Mouse (Mus musculus): ENCODE measurements around the gene Zfp553. TPM values are rescaled to one million over a fixed set of nuclear protein-coding genes. Genes with fewer than 3 reads are reported as not detected.

Gene Zfp553
- polyA plus RNA-seq (2016; fragmentation: Nextera tagmentation; extraction: Ambion mirVana), result 74.7 and 78.3 TPM in 2 replicates

DNA sequence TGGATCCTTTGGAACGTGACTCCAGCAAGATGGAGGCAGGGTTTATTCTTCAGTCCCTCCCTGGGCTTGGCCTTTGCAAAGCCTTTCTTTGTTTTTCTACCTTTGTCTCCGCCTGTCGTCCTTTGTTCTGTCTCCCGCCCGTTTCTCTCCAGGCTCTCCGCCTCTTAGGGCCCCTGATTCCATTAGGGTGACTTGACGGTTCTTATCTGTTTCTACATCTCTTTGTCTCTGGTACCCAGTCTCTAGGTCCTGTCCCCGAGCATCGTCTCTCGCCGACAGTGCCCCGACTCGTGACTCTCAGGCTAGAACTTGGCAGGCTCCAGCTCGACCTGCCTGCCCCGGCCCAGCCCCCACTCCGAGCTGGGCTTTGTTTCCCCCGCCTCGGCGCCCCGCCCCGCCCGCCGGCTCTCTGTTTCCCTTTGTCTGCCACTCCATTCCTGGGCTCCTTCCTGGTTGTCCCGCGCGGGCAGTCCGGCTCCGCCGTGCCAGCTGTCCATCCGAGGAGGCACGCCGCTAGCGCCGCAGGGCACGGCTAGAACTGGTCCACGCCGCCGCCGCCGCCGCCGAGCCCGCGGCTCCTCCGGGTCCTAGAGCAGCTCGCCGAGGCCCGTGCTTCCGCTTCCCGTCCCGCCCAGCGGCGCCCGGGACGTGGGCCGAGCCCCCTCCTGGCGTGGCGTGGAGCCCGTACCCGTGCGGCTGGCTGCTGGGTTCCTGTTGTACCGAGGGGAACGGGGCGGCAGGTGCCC, at the start of gene Zfp553, which contains the start of gene Sept1:
TSS of gene Zfp553 (plus strand) at position 440 of the 746 bp plus-strand sequence.
TSS of gene Sept1 (minus strand) at position 509 of the 746 bp plus-strand sequence.
- H3K36me3 ChIP-seq (replicated peaks), result peaks cover 73% of the 10 kb centered on the region
- WGBS, result under 1% methylated on average over 64 of the region's 64 CpGs
- no peaks in the 10 kb centered on the region for H3K27me3 ChIP-seq (ENCODE audit: poor library complexity, severe bottlenecking)
- peaks cover 27% of the 10 kb centered on the region for H3K9me3 ChIP-seq
- H3K27ac ChIP-seq, result peak within 1 kb of the TSS; percentile 100
- H3K4me1 ChIP-seq, result peaks cover 39% of the 10 kb centered on the region
- peak; percentile 92 for DNase-seq (ENCODE audit: extremely low spot score, low spot score)
- H3K4me3 ChIP-seq, result peak within 1 kb of the TSS; percentile 73

DNA sequence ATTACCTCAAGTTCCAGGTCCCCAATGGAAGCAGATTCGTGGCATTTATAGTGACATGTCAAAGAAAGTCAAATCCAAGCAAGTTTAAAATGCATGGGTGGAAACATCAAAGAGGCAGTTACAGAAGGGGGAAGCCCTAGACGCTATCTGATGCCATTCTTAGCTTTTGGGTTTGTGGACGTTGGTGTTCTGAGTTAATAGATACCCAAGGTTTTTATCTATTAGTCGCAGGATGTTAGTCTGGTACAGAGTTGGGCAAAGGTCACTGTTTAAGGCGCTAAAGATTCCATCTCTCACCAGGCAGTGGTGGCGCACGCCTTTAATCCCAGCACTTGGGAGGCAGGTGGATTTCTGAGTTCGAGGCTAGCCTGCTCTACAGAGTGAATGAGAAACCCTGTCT, 49.5 kb upstream of the Zfp553 start:
- Histone ChIP-seq H3K4me3 (no peak overlapping the region), H3K27ac (no peak overlapping the region), H3K4me1 (no peaks in the 10 kb centered on the region), H3K27me3 (ENCODE audit: poor library complexity, severe bottlenecking) (no peaks in the 10 kb centered on the region), H3K36me3 (replicated peaks) (no peaks in the 10 kb centered on the region), H3K9me3 (no peaks in the 10 kb centered on the region)
- no peak for DNase-seq (ENCODE audit: extremely low spot score, low spot score)
- WGBS, result 85% methylated on average over 8 of the region's 8 CpGs

DNA sequence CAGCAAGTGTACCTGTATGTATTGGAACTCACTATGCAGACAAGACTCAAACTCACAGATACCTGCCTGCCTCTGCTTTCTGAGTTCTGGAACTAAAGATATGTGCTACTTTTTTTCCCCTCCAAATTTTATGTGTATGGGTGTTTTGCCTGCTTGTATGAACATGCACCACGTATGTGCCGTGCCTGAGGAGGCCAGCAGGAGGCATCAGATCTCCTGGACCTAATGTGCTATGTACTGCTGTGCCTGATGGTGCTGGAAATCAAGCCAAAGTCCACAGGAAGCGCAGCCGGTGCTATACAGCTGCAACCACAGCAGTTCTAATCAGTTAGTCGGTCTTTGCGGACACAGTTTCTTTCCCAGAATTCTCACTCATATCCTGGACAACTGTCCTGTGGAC, 49.0 kb upstream of the Zfp553 start:
- H3K9me3 ChIP-seq, result no peaks in the 10 kb centered on the region

DNA sequence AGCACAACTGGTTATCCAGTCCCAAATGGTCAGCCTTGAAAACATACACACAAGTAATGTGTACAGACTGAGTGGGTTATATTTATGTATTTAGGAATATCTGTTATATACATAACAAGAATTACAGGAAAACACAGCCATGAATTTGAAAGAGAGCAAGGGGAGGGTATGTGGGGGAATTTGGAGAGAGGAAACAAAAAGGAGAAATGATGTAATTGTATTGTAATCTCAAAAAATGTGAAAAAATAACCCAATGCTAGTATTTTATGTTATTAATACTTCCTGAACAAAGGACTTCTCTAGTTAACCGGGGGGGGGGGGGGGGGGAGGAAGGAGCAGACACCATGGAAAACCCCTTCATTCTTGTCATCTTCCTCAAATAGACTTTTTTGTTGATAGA, 48.1 kb upstream of the Zfp553 start:
- Histone ChIP-seq H3K36me3 (replicated peaks) (no peaks in the 10 kb centered on the region), H3K27ac (no peak overlapping the region), H3K27me3 (ENCODE audit: poor library complexity, severe bottlenecking) (no peaks in the 10 kb centered on the region), H3K4me3 (no peak overlapping the region), H3K9me3 (no peaks in the 10 kb centered on the region), H3K4me1 (no peaks in the 10 kb centered on the region)
- WGBS, result 50% methylated on average over 1 of the region's 1 CpGs
- DNase-seq (ENCODE audit: extremely low spot score, low spot score), result no peak

More for the DNA sequence above, 49.0 kb upstream of the Zfp553 start:
- 83% methylated on average over 6 of the region's 6 CpGs for WGBS
- H3K27ac ChIP-seq, result no peak overlapping the region
- no peaks in the 10 kb centered on the region for H3K36me3 ChIP-seq (replicated peaks)
- DNase-seq (ENCODE audit: extremely low spot score, low spot score), result no peak
- H3K27me3 ChIP-seq (ENCODE audit: poor library complexity, severe bottlenecking), result no peaks in the 10 kb centered on the region
- no peak overlapping the region for H3K4me3 ChIP-seq
- no peaks in the 10 kb centered on the region for H3K4me1 ChIP-seq

DNA sequence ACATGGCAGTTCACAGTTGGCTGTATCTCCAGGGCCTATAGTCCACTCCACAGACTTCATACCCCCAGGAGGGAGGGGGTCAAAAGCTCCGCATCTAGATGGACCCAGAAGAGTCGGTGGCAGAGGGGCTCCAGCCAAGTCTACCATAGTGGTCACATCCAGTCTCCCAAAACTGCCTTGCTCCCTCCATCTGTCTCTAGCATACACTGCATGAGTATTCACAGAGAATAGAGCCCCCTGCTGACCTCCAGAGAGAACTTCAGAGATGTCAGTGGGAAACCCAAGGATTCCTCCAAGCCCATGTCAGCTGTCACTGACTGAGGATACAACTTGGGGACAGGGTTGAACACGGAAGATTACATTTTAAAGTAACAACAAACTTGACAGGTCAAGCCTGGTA, 47.3 kb upstream of the Zfp553 start:
- no peak overlapping the region for H3K4me3 ChIP-seq
- H3K27me3 ChIP-seq (ENCODE audit: poor library complexity, severe bottlenecking), result no peaks in the 10 kb centered on the region
- H3K9me3 ChIP-seq, result no peaks in the 10 kb centered on the region
- H3K4me1 ChIP-seq, result no peaks in the 10 kb centered on the region
- H3K36me3 ChIP-seq (replicated peaks), result peaks cover 4% of the 10 kb centered on the region
- no peak overlapping the region for H3K27ac ChIP-seq
- WGBS, result 62% methylated on average over 3 of the region's 3 CpGs
- DNase-seq (ENCODE audit: extremely low spot score, low spot score), result no peak

DNA sequence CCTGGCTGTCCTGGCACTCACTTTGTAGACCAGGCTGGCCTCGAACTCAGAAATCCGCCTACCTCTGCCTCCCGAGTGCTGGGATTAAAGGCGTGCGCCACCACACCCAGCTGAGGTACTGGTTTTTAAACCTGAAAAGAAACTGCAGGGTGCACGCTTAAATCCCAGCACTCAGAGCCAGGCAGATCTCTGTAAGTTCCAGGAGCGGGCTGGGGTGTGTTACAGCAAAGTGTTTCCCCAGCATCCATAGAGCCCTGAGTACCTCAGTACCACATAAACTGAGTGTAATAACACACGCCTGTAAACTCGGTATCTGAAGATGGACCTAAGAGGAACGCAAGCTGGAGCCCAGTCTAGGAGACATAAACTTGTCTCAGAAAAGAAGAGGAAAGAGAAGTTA, 45.5 kb upstream of the Zfp553 start:
- Histone ChIP-seq H3K4me1 (no peaks in the 10 kb centered on the region), H3K27ac (no peak overlapping the region), H3K9me3 (no peaks in the 10 kb centered on the region), H3K27me3 (ENCODE audit: poor library complexity, severe bottlenecking) (no peaks in the 10 kb centered on the region), H3K36me3 (replicated peaks) (peaks cover 21% of the 10 kb centered on the region), H3K4me3 (no peak overlapping the region)
- DNase-seq (ENCODE audit: extremely low spot score, low spot score), result no peak
- WGBS, result 72% methylated on average over 10 of the region's 10 CpGs

DNA sequence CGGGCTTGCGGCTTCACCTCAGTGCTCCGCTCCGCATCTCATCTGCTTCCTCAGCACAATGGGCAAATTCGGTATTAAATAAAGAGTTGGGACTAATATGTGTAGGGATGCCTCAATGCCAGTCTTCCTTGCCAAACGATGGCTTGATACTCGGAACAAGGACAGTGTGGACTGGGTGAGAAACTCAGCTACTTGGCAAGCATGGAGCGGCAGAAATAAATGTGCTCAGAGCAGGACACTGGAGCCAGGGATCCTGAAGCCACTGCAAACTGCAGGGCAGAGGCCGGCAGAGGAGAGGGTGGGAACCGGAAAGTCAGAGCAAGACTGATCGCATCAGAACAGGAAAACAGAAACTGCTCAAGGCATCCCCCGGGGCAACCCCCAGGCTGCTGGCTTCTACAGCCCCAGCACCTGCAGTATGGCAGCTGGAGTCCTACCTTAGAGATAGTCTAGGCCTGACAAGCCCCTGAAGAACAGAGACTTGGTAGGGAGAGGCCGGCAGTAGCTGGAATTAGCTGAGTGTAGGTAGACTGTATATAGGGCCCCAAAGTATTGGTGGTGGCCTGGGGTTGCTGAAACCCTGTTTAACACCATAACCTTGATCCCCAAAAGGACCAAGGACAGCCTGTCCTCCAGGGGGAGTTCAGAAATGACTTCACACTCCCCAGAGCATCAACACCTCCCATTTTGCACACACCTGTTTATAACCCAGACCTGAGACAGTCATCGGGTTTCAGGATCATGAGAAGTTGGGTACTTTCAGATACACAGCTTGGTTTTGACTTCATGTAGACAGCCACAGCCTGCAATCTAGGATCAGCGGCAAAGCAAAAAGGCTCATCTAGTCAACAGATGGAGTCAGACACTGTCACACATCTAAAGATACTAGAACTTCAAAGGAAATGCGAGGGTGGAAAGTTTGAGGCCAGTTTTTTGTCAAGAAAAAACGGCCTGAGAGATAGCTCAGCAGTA, 44.3 kb upstream of the Zfp553 start:
- DNase-seq (ENCODE audit: extremely low spot score, low spot score), result no peak
- no peak overlapping the region for H3K27ac ChIP-seq
- peaks cover 34% of the 10 kb centered on the region for H3K36me3 ChIP-seq (replicated peaks)
- H3K9me3 ChIP-seq, result no peaks in the 10 kb centered on the region
- H3K27me3 ChIP-seq (ENCODE audit: poor library complexity, severe bottlenecking), result no peaks in the 10 kb centered on the region
- H3K4me1 ChIP-seq, result 0 out of 2 replicates have a peak, but pooled peaks cover 2% of the 10 kb centered on the region
- WGBS, result 89% methylated on average over 17 of the region's 17 CpGs
- no peak overlapping the region for H3K4me3 ChIP-seq

DNA sequence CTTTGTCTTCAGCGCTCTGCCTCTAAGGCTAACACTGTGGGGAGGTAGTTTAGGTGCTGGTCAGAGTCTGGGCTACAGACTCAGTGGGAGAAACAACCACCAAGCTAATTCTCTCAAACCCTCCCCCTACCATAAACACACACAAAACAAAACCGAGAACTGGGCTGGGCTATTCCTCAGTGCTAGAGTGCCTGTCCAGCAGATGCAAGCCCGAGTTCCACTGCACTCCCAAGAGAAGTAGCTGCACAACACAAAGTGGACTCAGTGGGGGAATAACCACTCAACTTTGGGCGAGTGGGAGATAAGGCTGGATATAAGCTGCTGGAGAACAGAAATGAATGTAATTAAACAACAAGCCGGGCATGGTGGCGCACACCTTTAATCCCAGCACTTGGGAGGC, 42.2 kb upstream of the Zfp553 start:
- DNase-seq (ENCODE audit: extremely low spot score, low spot score), result no peak
- 86% methylated on average over 6 of the region's 6 CpGs for WGBS
- H3K4me1 ChIP-seq, result peaks cover 20% of the 10 kb centered on the region
- H3K4me3 ChIP-seq, result no peak overlapping the region
- no peak overlapping the region for H3K27ac ChIP-seq
- no peaks in the 10 kb centered on the region for H3K9me3 ChIP-seq
- no peaks in the 10 kb centered on the region for H3K27me3 ChIP-seq (ENCODE audit: poor library complexity, severe bottlenecking)
- peaks cover 47% of the 10 kb centered on the region for H3K36me3 ChIP-seq (replicated peaks)

DNA sequence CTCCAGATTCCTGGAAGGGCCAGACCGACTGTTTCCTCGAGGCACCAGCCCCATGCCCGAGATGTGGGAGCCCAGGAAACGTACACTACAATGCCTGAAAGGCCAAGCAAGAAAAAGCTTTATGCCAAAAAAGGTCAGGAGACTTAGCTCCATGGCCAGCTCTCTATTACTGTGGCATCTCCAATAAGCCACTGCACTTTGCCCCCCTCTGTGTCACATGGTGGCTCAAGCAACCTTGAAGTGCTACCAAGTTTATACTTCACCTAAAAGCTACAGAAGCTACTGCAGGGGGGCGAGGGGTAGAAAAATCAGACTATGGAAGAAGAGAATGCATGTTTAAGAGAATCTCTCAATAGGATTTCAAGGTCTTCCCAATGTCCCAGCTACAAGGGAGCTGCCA, 39.9 kb upstream of the Zfp553 start:
- no peaks in the 10 kb centered on the region for H3K27me3 ChIP-seq (ENCODE audit: poor library complexity, severe bottlenecking)
- no peak for DNase-seq (ENCODE audit: extremely low spot score, low spot score)
- H3K4me3 ChIP-seq, result peak overlapping the region; percentile 5; the same call in 1 of the 2 replicates
- no peaks in the 10 kb centered on the region for H3K9me3 ChIP-seq
- H3K36me3 ChIP-seq (replicated peaks), result peaks cover 62% of the 10 kb centered on the region
- WGBS, result 95% methylated on average over 5 of the region's 5 CpGs
- no peak overlapping the region for H3K27ac ChIP-seq
- peaks cover 33% of the 10 kb centered on the region for H3K4me1 ChIP-seq

DNA sequence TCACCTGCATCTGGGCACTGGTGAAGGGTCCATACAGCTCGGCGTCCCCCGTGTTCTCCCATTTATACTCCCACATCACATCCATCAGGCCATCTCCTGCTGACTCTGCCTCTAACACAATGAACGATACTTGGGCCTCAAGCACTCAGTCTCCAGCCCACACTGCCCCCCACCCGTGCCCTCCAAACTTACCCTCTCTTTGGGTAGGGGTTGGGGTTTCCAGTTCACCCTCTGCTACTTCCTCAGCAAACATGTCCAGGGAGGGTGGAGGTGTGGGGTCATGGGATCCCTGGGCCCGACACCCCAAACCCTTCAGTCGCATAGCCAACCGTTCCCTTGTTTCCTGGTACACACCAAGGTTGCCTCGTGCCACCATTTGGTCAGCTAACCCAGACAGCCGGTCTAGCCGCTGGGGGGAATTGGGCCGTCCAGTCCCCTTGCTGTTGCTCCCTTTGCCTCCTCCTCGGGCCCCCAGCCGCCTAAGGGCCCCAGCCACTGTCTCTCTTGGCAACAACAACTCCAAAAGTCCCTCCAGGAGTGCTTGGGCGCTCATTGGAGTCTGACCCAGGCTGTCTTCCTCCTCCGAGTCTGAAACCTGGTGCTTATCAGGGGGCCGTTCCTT, 38.7 kb upstream of the Zfp553 start:
- H3K4me1 ChIP-seq, result peaks cover 33% of the 10 kb centered on the region
- no peak for DNase-seq (ENCODE audit: extremely low spot score, low spot score)
- WGBS, result 94% methylated on average over 17 of the region's 17 CpGs
- no peaks in the 10 kb centered on the region for H3K27me3 ChIP-seq (ENCODE audit: poor library complexity, severe bottlenecking)
- H3K27ac ChIP-seq, result peak overlapping the region; percentile 93
- H3K4me3 ChIP-seq, result peak overlapping the region; percentile 86
- peaks cover 73% of the 10 kb centered on the region for H3K36me3 ChIP-seq (replicated peaks)
- no peaks in the 10 kb centered on the region for H3K9me3 ChIP-seq

DNA sequence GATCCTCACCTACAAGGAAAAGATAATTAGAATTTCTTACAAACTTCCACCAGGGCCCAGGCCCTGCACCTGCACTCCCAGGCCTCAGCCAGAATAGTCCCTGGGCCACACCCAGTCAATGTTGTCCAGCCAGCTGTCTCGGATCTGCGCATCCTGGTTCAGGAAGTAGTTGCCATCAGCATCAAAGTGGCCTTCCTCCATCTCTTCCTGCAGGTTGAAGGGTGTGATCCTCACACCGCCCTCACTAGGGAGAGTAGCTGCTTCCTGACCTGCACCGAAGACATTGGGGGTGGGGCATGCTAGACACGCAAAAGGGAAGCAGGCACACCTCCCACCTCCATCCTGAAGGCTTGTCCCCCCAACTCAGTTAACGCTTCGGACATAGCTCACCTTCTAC, 38.2 kb upstream of the Zfp553 start:
- Histone ChIP-seq H3K27me3 (ENCODE audit: poor library complexity, severe bottlenecking) (no peaks in the 10 kb centered on the region), H3K9me3 (no peaks in the 10 kb centered on the region), H3K4me3 (peak overlapping the region; percentile 86), H3K27ac (peak overlapping the region; percentile 93), H3K4me1 (peaks cover 33% of the 10 kb centered on the region), H3K36me3 (replicated peaks) (peaks cover 78% of the 10 kb centered on the region)
- WGBS, result 84% methylated on average over 7 of the region's 7 CpGs
- DNase-seq (ENCODE audit: extremely low spot score, low spot score), result no peak

DNA sequence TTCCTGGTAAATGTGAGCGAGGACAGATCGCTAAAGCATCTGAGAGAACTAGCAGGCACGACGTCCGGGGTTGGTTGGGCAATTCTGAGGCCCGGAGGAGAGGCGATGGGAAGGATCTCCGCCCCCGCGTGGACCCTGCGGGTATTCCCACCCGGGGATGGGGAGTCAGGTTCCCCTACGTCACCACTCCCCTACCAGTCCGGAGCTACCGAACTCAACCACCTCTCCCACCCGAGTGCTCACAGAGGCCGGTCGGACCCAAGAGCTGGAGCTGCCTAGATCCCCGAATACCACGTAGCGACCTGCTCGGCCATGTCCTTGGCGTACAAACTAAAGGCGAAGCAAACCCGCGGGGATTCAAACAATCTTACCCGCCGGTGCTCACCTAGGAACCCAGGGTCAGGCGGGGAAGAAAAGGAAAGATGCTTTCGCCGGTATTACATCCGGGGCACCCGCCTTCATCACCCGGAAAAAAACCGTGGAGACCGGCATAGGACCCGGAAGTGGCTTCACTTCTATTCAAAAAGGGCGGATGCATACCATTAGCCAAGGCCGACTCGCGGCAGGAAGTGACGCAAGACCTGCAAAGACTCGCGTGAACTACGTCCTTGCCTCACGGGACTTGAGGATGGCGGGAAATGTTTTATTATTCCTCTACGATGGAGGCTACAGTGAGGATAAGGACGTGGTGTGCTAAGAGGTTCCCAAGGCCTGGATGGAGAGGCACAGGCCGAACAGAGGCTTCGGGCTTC, 37.1 kb upstream of the Zfp553 start, which contains the start of gene Cd2bp2:
TSS of gene Cd2bp2 (minus strand) at position 507 of the 752 bp plus-strand sequence.
- under 1% methylated on average over 51 of the region's 51 CpGs for WGBS
- H3K9me3 ChIP-seq, result no peaks in the 10 kb centered on the region
- H3K4me1 ChIP-seq, result peaks cover 33% of the 10 kb centered on the region
- peaks cover 84% of the 10 kb centered on the region for H3K36me3 ChIP-seq (replicated peaks)
- peak; percentile 97 for DNase-seq (ENCODE audit: extremely low spot score, low spot score)
- no peaks in the 10 kb centered on the region for H3K27me3 ChIP-seq (ENCODE audit: poor library complexity, severe bottlenecking)
- H3K27ac ChIP-seq, result peak within 1 kb of the TSS; percentile 93
- H3K4me3 ChIP-seq, result peak within 1 kb of the TSS; percentile 86

Data from forebrain, embryonic 10.5 days (tissue).